Mouse (Mus musculus) testis, adult 2 months (tissue): ENCODE data around the gene Rnf150. TPM values are rescaled to one million over a fixed set of nuclear protein-coding genes. Genes with fewer than 3 reads are reported as not detected.

ENCODE experiments used
- H3K27ac ChIP-seq: fragments of 200-500 bp; 2 replicates; pipeline ENCODE4 v1.5.1; 2012; ENCODE audit warnings: low read depth, low read length; ENCODE audit not compliant: control insufficient read depth, insufficient read depth
- H3K27me3 ChIP-seq: fragments of 200-500 bp; 2 replicates; pipeline ENCODE4 v1.6.1; 2012; ENCODE audit warnings: mild to moderate bottlenecking, low read length, moderate library complexity; ENCODE audit not compliant: control insufficient read depth, insufficient read depth
- H3K36me3 ChIP-seq: fragments of 200-500 bp; 2 replicates; pipeline ENCODE4 v1.6.1; 2012; ENCODE audit warnings: mild to moderate bottlenecking, low read length; ENCODE audit not compliant: control insufficient read depth, insufficient read depth
- H3K4me1 ChIP-seq: fragments of 200-500 bp; 2 replicates; pipeline ENCODE4 v1.6.1; 2012; ENCODE audit warnings: low read length; ENCODE audit not compliant: control insufficient read depth, insufficient read depth
- H3K4me3 ChIP-seq: fragments of 200-500 bp; 2 replicates; pipeline ENCODE4 v1.5.1; 2012; ENCODE audit warnings: low read depth, mild to moderate bottlenecking, low read length, moderate library complexity, mixed read lengths; ENCODE audit not compliant: control insufficient read depth
- CTCF ChIP-seq: fragments of 200-500 bp; IDR thresholded peaks from 2 replicates; pipeline ENCODE4 v1.5.1; 2012; ENCODE audit warnings: low read depth, mild to moderate bottlenecking, inconsistent platforms, low read length, moderate library complexity; ENCODE audit not compliant: control insufficient read depth, insufficient read depth, insufficient replicate concordance
- POLR2A ChIP-seq: fragments of 200-500 bp; IDR thresholded peaks from 2 replicates; pipeline ENCODE4 v1.6.1; 2012; ENCODE audit warnings: low read depth, mild to moderate bottlenecking, inconsistent platforms, low read length, moderate library complexity; ENCODE audit not compliant: control insufficient read depth
- polyA plus RNA-seq: library from polyadenylated mRNA; depleted of rRNA; stranded (reverse); fragments of >200 nt; gene quantifications from 2 replicates; pipeline ENCODE4 v1.2.3, GENCODE M21; 2012

Gene Rnf150
- polyA plus RNA-seq, 1 experiment, result 0.33 TPM

GRCm38 (mm10) chr8:82889062-82889720, 26.0 kb downstream of the Rnf150 start:
- no peak overlapping the region for H3K4me3 ChIP-seq
- H3K27ac ChIP-seq, result no peak overlapping the region
- no peaks in the 10 kb centered on the region for H3K36me3 ChIP-seq
- TF ChIP-seq CTCF (no peak), POLR2A (no peak)
- no peaks in the 10 kb centered on the region for H3K27me3 ChIP-seq
- H3K4me1 ChIP-seq, result no peaks in the 10 kb centered on the region

DNA sequence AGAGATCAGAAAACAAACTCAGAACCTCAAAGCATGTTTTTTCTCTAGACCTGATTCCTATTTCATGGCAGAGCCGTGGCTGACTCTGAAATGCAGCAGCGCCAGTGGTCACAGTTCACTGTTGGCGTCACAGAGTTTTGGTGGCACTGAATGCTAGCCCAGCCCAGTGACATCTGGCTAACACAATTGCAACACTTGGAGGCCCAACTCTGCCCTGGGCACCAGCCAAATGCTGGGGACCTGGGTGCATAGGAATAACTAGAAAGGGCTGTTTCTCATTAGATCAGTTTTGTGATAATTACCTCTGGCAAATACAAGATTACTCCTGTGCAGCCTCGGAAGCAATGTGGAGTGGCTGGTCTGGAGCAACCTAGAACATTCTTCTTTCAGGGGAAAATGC, 31.9 kb downstream of the Rnf150 start:
- H3K4me3 ChIP-seq, result no peak overlapping the region
- TF ChIP-seq POLR2A, result no peak
- no peak for TF ChIP-seq CTCF

GRCm38 (mm10) chr8:82896796-82897195, 33.6 kb downstream of the Rnf150 start:
- no peak for TF ChIP-seq CTCF
- TF ChIP-seq POLR2A, result no peak
- Histone ChIP-seq H3K27ac (no peak overlapping the region), H3K4me3 (no peak overlapping the region), H3K36me3 (no peaks in the 10 kb centered on the region), H3K4me1 (no peaks in the 10 kb centered on the region), H3K27me3 (no peaks in the 10 kb centered on the region)

More for the DNA sequence above, 31.9 kb downstream of the Rnf150 start:
- Histone ChIP-seq H3K27me3 (no peaks in the 10 kb centered on the region), H3K4me1 (no peaks in the 10 kb centered on the region), H3K36me3 (no peaks in the 10 kb centered on the region), H3K27ac (no peak overlapping the region)

GRCm38 (mm10) chr8:82897628-82898458, 34.7 kb downstream of the Rnf150 start:
- Histone ChIP-seq H3K27me3 (no peaks in the 10 kb centered on the region), H3K4me1 (no peaks in the 10 kb centered on the region), H3K4me3 (no peak overlapping the region), H3K27ac (no peak overlapping the region), H3K36me3 (no peaks in the 10 kb centered on the region)
- TF ChIP-seq CTCF, result no peak

DNA sequence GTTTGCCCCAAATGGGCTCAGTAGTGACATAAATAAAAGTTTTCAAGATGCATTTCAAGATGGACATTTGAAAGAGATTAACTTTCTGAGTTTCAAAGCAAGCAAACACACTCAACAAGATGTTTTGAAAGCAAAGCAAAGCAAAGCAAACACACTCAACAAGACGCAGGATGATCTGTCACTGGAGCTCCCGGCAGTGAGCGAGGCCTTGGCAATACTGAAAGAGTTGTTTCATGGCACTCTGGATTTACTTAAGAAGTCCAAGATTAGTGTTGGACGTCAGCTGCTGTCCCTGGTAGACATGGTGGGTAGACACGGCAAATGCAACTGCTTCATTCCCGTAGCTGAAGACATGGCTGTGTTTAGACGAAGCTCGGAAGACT, 35.3 kb downstream of the Rnf150 start:
- no peak overlapping the region for H3K4me3 ChIP-seq
- no peaks in the 10 kb centered on the region for H3K4me1 ChIP-seq
- no peaks in the 10 kb centered on the region for H3K36me3 ChIP-seq
- no peaks in the 10 kb centered on the region for H3K27me3 ChIP-seq
- TF ChIP-seq POLR2A (no peak), CTCF (no peak)
- H3K27ac ChIP-seq, result no peak overlapping the region

GRCm38 (mm10) chr8:82900958-82901357, 37.8 kb downstream of the Rnf150 start:
- Histone ChIP-seq H3K27ac (no peak overlapping the region), H3K4me1 (no peaks in the 10 kb centered on the region), H3K27me3 (no peaks in the 10 kb centered on the region), H3K36me3 (no peaks in the 10 kb centered on the region), H3K4me3 (no peak overlapping the region)
- no peak for TF ChIP-seq CTCF
- no peak for TF ChIP-seq POLR2A

DNA sequence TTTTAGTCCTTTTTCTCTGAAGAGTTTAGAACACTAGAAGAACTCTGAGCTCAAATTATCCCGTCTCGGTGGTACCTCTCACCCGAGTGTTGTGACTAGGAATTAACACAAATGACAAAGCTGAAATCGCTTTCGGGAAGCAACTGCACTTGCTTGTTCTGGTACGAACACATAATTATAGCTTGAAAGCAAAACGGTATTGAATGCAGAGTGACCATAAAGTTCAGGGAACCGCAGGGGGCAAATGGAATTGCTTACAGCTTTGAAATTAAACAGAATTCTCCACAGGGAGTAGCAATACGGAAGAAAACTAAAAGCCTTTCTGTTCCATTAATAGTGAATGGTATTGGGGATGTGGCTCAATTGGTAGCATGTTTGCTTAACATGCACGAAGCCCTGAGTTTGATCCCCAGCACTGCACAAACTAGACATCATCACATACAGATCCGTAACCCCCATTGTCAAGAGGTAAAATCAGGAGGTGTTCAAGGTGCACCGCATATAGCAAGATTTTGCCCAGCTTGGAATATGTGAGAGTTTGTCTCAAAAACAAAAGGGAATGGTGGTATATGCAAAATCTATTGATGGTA, 38.5 kb downstream of the Rnf150 start:
- TF ChIP-seq CTCF, result no peak
- no peak for TF ChIP-seq POLR2A
- Histone ChIP-seq H3K27me3 (no peaks in the 10 kb centered on the region), H3K27ac (no peak overlapping the region), H3K36me3 (no peaks in the 10 kb centered on the region), H3K4me3 (no peak overlapping the region), H3K4me1 (no peaks in the 10 kb centered on the region)
